Mouse (Mus musculus): ENCODE results near the gene Gas8.
"Not testable (repeated sequence)": the region's sequence is repeated elsewhere in the genome, so short reads cannot be mapped to it uniquely, and the experiment has no call there.

Gene Gas8

GRCm38 (mm10) chr8:123518667-123519066 is at the start of gene Gas8:
Gene Gas8 (plus strand): TSS chr8:123518834.
- peak; percentile 82 for DNase-seq

GRCm38 (mm10) chr8:123472991-123473390 is 45.6 kb upstream of the Gas8 start:
- not testable (repeated sequence) for DNase-seq

GRCm38 (mm10) chr8:123474549-123474948 is 44.1 kb upstream of the Gas8 start:
- not testable (repeated sequence) for DNase-seq

GRCm38 (mm10) chr8:123476911-123477736 is 41.5 kb upstream of the Gas8 start:
- peak; percentile 39 for DNase-seq

GRCm38 (mm10) chr8:123477737-123478258 is 40.8 kb upstream of the Gas8 start, which contains the start of gene Afg3l1:
Gene Afg3l1 (plus strand): TSS chr8:123477903.
- DNase-seq: peak; percentile 91

- DNase-seq: no peak
Observed at GRCm38 (mm10) chr8:123478456-123479218, 40.0 kb upstream of the Gas8 start.

GRCm38 (mm10) chr8:123482627-123483026 is 36.0 kb upstream of the Gas8 start:
- no peak for DNase-seq

GRCm38 (mm10) chr8:123491280-123492075 is 27.2 kb upstream of the Gas8 start:
- DNase-seq: no peak

GRCm38 (mm10) chr8:123492898-123493297 is 25.7 kb upstream of the Gas8 start:
- no peak for DNase-seq

- DNase-seq: no peak
Observed at GRCm38 (mm10) chr8:123497699-123498098, 20.9 kb upstream of the Gas8 start.

GRCm38 (mm10) chr8:123498963-123499362 is 19.7 kb upstream of the Gas8 start:
- DNase-seq: no peak

- DNase-seq: no peak
Observed at GRCm38 (mm10) chr8:123499556-123499955, 19.1 kb upstream of the Gas8 start.

- DNase-seq: no peak
Observed at GRCm38 (mm10) chr8:123502192-123502591, 16.4 kb upstream of the Gas8 start.

GRCm38 (mm10) chr8:123503801-123504467 is 14.7 kb upstream of the Gas8 start:
- no peak for DNase-seq

GRCm38 (mm10) chr8:123504591-123505195 is 13.9 kb upstream of the Gas8 start:
- DNase-seq: no peak

GRCm38 (mm10) chr8:123505267-123505666 is 13.4 kb upstream of the Gas8 start:
- DNase-seq: no peak

- no peak for DNase-seq
Observed at GRCm38 (mm10) chr8:123505695-123506094, 12.9 kb upstream of the Gas8 start.

- DNase-seq: no peak
Observed at GRCm38 (mm10) chr8:123507153-123507552, 11.5 kb upstream of the Gas8 start.

- DNase-seq: no peak
Observed at GRCm38 (mm10) chr8:123510819-123511218, 7.8 kb upstream of the Gas8 start.

GRCm38 (mm10) chr8:123514136-123514535 is 4.5 kb upstream of the Gas8 start:
- no peak for DNase-seq

- peak; percentile 79 for DNase-seq
Observed at GRCm38 (mm10) chr8:123514781-123515539, 3.7 kb upstream of the Gas8 start, which contains the start of gene Dbndd1. Gene Dbndd1 (minus strand): TSS chr8:123515463.

All from right cerebral cortex, postnatal 4 days (tissue).